Mouse (Mus musculus): ENCODE measurements around the gene Cxcl15. TPM values are rescaled to one million over a fixed set of nuclear protein-coding genes. Genes with fewer than 3 reads are reported as not detected.

Cxcl15 gene
- polyA plus RNA-seq (2014; fragmentation: Nextera tagmentation; extraction: Ambion mirVana), result not detected in 2 replicates

DNA sequence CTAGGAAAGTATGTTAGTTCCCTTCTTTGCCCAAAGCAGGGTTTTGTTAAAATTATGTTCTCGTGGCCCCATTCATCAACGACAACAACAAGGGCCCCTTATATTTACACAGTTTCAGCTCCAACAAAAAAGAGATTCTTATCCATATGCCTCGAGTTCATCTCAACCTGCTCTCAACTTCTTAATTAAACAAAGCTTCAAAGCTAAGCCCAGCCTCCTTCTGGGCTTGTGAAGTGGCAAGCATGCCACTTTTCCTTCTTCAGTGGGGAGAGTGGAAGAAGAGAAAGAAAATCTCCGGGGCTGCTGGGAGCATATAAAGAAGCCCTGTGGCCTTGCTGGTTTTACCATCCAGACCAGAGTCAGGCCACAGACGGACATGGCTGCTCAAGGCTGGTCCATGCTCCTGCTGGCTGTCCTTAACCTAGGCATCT is at the start of gene Cxcl15:
TSS of gene Cxcl15 (plus strand) at position 340 of the 431 bp plus-strand sequence.
- H3K27me3 ChIP-seq (ENCODE audit: control insufficient read depth, insufficient read depth, low read length), result no peaks in the 10 kb centered on the region
- no peaks in the 10 kb centered on the region for H3K9me3 ChIP-seq (ENCODE audit: control insufficient read depth, low read length)
- no peak within 1 kb of the TSS for H3K9ac ChIP-seq (ENCODE audit: low read length)
- no peaks in the 10 kb centered on the region for H3K4me1 ChIP-seq (ENCODE audit: control insufficient read depth in 2 of 2, insufficient read depth in 2 of 2, low read length in 2 of 2)
- no peaks in the 10 kb centered on the region for H3K36me3 ChIP-seq (ENCODE audit: control insufficient read depth, insufficient read depth, low read length)
- no peak for ATAC-seq (ENCODE audit: insufficient number of reproducible peaks, insufficient read depth, low FRiP score, low read depth)
- H3K27ac ChIP-seq (replicated peaks in 1 of 2; ENCODE audit: control insufficient read depth in 1 of 2, insufficient read depth in 1 of 2, low read depth in 2 of 2, low read length in 2 of 2), result no peak within 1 kb of the TSS
- 65% methylated on average over 5 of the region's 5 CpGs for WGBS
- H3K4me2 ChIP-seq (ENCODE audit: low read length), result no peak within 1 kb of the TSS
- no peak within 1 kb of the TSS for H3K4me3 ChIP-seq (ENCODE audit: control insufficient read depth in 1 of 2, insufficient read depth in 1 of 2, low read depth in 1 of 2, low read length in 2 of 2)

DNA sequence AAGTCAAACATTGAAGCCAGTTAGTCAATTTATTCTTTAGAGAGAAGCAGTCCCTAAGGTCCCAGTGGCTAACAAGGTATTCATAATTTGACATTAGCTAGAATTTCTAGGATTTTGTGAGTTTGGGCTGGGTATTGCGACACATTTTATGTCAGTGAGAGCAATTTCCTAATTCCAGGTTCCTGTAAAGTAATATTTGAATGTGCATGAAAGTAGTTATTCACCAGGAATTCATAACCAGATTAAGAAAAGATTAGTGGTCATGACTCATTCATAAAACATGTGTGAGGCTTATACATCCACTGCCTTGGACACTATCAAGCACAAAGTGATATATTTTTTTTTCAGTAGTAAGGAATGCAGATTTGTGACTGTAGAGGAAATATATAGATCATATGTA is 40.4 kb upstream of the Cxcl15 start:
- Histone ChIP-seq H3K4me1 (ENCODE audit: control insufficient read depth in 2 of 2, insufficient read depth in 2 of 2, low read length in 2 of 2) (peaks cover 0 to 8% of the 10 kb centered on the region in 2 experiments; a peak in 1 of 4 replicates), H3K4me2 (ENCODE audit: low read length) (no peak overlapping the region), H3K4me3 (ENCODE audit: control insufficient read depth in 1 of 2, insufficient read depth in 1 of 2, low read depth in 1 of 2, low read length in 2 of 2) (no peak overlapping the region), H3K27me3 (ENCODE audit: control insufficient read depth, insufficient read depth, low read length) (peaks cover 7% of the 10 kb centered on the region), H3K36me3 (ENCODE audit: control insufficient read depth, insufficient read depth, low read length) (no peaks in the 10 kb centered on the region), H3K9ac (ENCODE audit: low read length) (no peak overlapping the region), H3K27ac (replicated peaks in 1 of 2; ENCODE audit: control insufficient read depth in 1 of 2, insufficient read depth in 1 of 2, low read depth in 2 of 2, low read length in 2 of 2) (no peak overlapping the region), H3K9me3 (ENCODE audit: control insufficient read depth, low read length) (no peaks in the 10 kb centered on the region)
- 95% methylated on average over 1 of the region's 1 CpGs for WGBS
- no peak for ATAC-seq (ENCODE audit: insufficient number of reproducible peaks, insufficient read depth, low FRiP score, low read depth)

DNA sequence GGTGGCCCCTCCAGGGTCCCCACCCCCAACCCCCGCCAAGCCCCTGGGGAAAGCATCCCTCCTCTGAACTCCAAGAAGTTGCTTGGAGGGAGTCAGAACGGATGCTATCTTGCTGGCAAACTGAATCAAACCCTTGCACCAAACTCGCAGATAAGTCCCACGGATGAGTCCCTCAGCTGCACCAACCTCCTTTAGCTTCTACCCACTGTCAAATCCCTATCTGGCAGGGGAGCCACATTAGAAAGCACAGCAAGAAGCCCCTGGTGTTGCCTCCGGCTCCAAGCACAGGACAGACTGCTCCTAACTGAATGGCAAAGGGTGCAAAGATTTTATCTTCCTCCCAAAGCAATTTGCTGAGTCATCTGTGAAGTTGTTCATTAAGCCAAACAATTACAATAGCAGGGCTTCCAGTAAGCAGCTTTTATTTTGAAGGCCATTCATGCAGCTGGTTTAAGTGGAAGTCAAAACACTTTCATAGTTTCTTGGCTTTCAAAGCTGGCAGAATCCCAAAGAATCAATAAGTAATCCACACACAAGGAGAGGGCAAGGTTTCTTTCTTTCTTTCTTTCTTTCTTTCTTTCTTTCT is 36.2 kb upstream of the Cxcl15 start:
- Histone ChIP-seq H3K9me3 (ENCODE audit: control insufficient read depth, low read length) (no peaks in the 10 kb centered on the region), H3K27ac (replicated peaks in 1 of 2; ENCODE audit: control insufficient read depth in 1 of 2, insufficient read depth in 1 of 2, low read depth in 2 of 2, low read length in 2 of 2) (no peak overlapping the region), H3K4me1 (ENCODE audit: control insufficient read depth in 2 of 2, insufficient read depth in 2 of 2, low read length in 2 of 2) (peaks cover 4 to 13% of the 10 kb centered on the region in 2 experiments; a peak in 2 of 4 replicates), H3K4me3 (ENCODE audit: control insufficient read depth in 1 of 2, insufficient read depth in 1 of 2, low read depth in 1 of 2, low read length in 2 of 2) (no peak overlapping the region), H3K36me3 (ENCODE audit: control insufficient read depth, insufficient read depth, low read length) (no peaks in the 10 kb centered on the region), H3K9ac (ENCODE audit: low read length) (no peak overlapping the region), H3K27me3 (ENCODE audit: control insufficient read depth, insufficient read depth, low read length) (peaks cover 20% of the 10 kb centered on the region), H3K4me2 (ENCODE audit: low read length) (no peak overlapping the region)
- no peak for ATAC-seq (ENCODE audit: insufficient number of reproducible peaks, insufficient read depth, low FRiP score, low read depth)
- 37% methylated on average over 5 of the region's 5 CpGs for WGBS

GRCm38 (mm10) chr5:90759077-90760065 is 35.0 kb upstream of the Cxcl15 start, which contains the start of gene Cxcl5:
Cxcl5 (plus strand) TSS chr5:90759360.
- peaks cover 20% of the 10 kb centered on the region for H3K27me3 ChIP-seq (ENCODE audit: control insufficient read depth, insufficient read depth, low read length)
- no peaks in the 10 kb centered on the region for H3K9me3 ChIP-seq (ENCODE audit: control insufficient read depth, low read length)
- peaks cover 4 to 13% of the 10 kb centered on the region in 2 experiments; a peak in 2 of 4 replicates for H3K4me1 ChIP-seq (ENCODE audit: control insufficient read depth in 2 of 2, insufficient read depth in 2 of 2, low read length in 2 of 2)
- no peak for ATAC-seq (ENCODE audit: insufficient number of reproducible peaks, insufficient read depth, low FRiP score, low read depth)
- H3K4me3 ChIP-seq (ENCODE audit: control insufficient read depth in 1 of 2, insufficient read depth in 1 of 2, low read depth in 1 of 2, low read length in 2 of 2), result peak within 1 kb of the TSS; percentile 16 to 18; a peak in 3 of 4 replicates
- no peaks in the 10 kb centered on the region for H3K36me3 ChIP-seq (ENCODE audit: control insufficient read depth, insufficient read depth, low read length)
- no peak within 1 kb of the TSS for H3K27ac ChIP-seq (replicated peaks in 1 of 2; ENCODE audit: control insufficient read depth in 1 of 2, insufficient read depth in 1 of 2, low read depth in 2 of 2, low read length in 2 of 2)
- WGBS, result 5% methylated on average over 32 of the region's 32 CpGs
- peak within 1 kb of the TSS; percentile 53 for H3K4me2 ChIP-seq (ENCODE audit: low read length)
- no peak within 1 kb of the TSS for H3K9ac ChIP-seq (ENCODE audit: low read length)

DNA sequence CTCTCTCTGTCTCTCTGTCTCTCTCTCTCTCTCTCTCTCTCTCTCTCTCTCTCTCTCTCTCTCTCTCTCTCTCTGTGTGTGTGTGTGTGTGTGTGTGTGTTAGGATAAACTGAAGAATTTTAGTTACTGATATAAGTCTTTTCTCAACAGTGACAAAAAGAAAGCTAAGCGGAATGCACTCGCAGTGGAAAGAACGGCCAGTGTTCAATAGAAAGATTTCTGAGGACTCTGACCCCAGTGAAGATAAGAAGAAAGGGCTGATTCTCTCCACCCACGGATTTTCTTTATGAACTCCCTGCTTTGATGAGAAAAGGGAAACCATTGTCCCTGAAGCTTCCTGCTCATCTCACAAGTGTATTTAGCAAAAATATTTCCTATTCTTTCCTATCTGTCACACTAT is 34.0 kb upstream of the Cxcl15 start:
- no peak overlapping the region for H3K27ac ChIP-seq (replicated peaks in 1 of 2; ENCODE audit: control insufficient read depth in 1 of 2, insufficient read depth in 1 of 2, low read depth in 2 of 2, low read length in 2 of 2)
- 42% methylated on average over 4 of the region's 4 CpGs for WGBS
- H3K4me1 ChIP-seq (ENCODE audit: control insufficient read depth in 2 of 2, insufficient read depth in 2 of 2, low read length in 2 of 2), result peaks cover 4 to 13% of the 10 kb centered on the region in 2 experiments; a peak in 2 of 4 replicates
- peaks cover 20% of the 10 kb centered on the region for H3K27me3 ChIP-seq (ENCODE audit: control insufficient read depth, insufficient read depth, low read length)
- no peak overlapping the region for H3K9ac ChIP-seq (ENCODE audit: low read length)
- H3K9me3 ChIP-seq (ENCODE audit: control insufficient read depth, low read length), result no peaks in the 10 kb centered on the region
- no peak overlapping the region for H3K4me3 ChIP-seq (ENCODE audit: control insufficient read depth in 1 of 2, insufficient read depth in 1 of 2, low read depth in 1 of 2, low read length in 2 of 2)
- no peaks in the 10 kb centered on the region for H3K36me3 ChIP-seq (ENCODE audit: control insufficient read depth, insufficient read depth, low read length)
- H3K4me2 ChIP-seq (ENCODE audit: low read length), result no peak overlapping the region
- ATAC-seq (ENCODE audit: insufficient number of reproducible peaks, insufficient read depth, low FRiP score, low read depth), result no peak

DNA sequence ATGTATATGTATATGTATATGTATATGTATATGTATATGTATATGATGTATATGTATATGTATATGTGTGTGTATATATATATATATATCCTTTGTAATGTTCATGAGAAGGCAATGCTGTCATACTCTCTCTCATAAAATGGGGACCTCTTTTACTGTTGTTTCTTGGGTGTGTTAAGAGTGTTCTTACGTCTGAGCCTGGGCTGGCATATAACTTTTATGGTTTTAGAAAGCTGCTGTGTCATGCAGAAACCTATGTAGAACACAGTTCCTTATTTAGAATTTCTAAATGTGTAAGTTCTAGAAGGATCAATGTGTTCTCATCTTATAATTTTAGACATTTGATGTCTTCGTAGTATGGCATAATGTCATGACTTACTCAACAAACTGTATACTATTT is 33.5 kb upstream of the Cxcl15 start:
- no peak for ATAC-seq (ENCODE audit: insufficient number of reproducible peaks, insufficient read depth, low FRiP score, low read depth)
- H3K4me1 ChIP-seq (ENCODE audit: control insufficient read depth in 2 of 2, insufficient read depth in 2 of 2, low read length in 2 of 2), result peaks cover 4 to 13% of the 10 kb centered on the region in 2 experiments; a peak in 2 of 4 replicates
- no peaks in the 10 kb centered on the region for H3K9me3 ChIP-seq (ENCODE audit: control insufficient read depth, low read length)
- H3K9ac ChIP-seq (ENCODE audit: low read length), result no peak overlapping the region
- no peak overlapping the region for H3K4me2 ChIP-seq (ENCODE audit: low read length)
- no peak overlapping the region for H3K4me3 ChIP-seq (ENCODE audit: control insufficient read depth in 1 of 2, insufficient read depth in 1 of 2, low read depth in 1 of 2, low read length in 2 of 2)
- no peaks in the 10 kb centered on the region for H3K36me3 ChIP-seq (ENCODE audit: control insufficient read depth, insufficient read depth, low read length)
- no peak overlapping the region for H3K27ac ChIP-seq (replicated peaks in 1 of 2; ENCODE audit: control insufficient read depth in 1 of 2, insufficient read depth in 1 of 2, low read depth in 2 of 2, low read length in 2 of 2)
- WGBS, result 86% methylated on average over 2 of the region's 2 CpGs
- H3K27me3 ChIP-seq (ENCODE audit: control insufficient read depth, insufficient read depth, low read length), result peaks cover 20% of the 10 kb centered on the region

- Histone ChIP-seq H3K27me3 (ENCODE audit: control insufficient read depth, insufficient read depth, low read length) (peaks cover 20% of the 10 kb centered on the region), H3K36me3 (ENCODE audit: control insufficient read depth, insufficient read depth, low read length) (no peaks in the 10 kb centered on the region), H3K9me3 (ENCODE audit: control insufficient read depth, low read length) (no peaks in the 10 kb centered on the region), H3K9ac (ENCODE audit: low read length) (no peak overlapping the region), H3K27ac (replicated peaks in 1 of 2; ENCODE audit: control insufficient read depth in 1 of 2, insufficient read depth in 1 of 2, low read depth in 2 of 2, low read length in 2 of 2) (no peak overlapping the region), H3K4me2 (ENCODE audit: low read length) (no peak overlapping the region), H3K4me1 (ENCODE audit: control insufficient read depth in 2 of 2, insufficient read depth in 2 of 2, low read length in 2 of 2) (peaks cover 4 to 13% of the 10 kb centered on the region in 2 experiments; a peak in 2 of 4 replicates), H3K4me3 (ENCODE audit: control insufficient read depth in 1 of 2, insufficient read depth in 1 of 2, low read depth in 1 of 2, low read length in 2 of 2) (no peak overlapping the region)
- ATAC-seq (ENCODE audit: insufficient number of reproducible peaks, insufficient read depth, low FRiP score, low read depth), result no peak
- WGBS, result 76% methylated on average over 3 of the region's 3 CpGs
These were observed 32.5 kb upstream of the Cxcl15 start for GRCm38 (mm10) chr5:90761834-90762233.
